Mouse (Mus musculus) liver, adult 2 months (tissue): ENCODE data around the gene Tshz2. TPM values are rescaled to one million over a fixed set of nuclear protein-coding genes. Genes with fewer than 3 reads are reported as not detected.

ENCODE experiments used
- DNase-seq: peaks from one replicate; pipeline ENCODE4 v3.0.0-alpha.2; 2011; ENCODE audit warnings: low read depth, low spot score; ENCODE audit errors: extremely low read depth
- H3K27ac ChIP-seq: fragments of 200-500 bp; replicated peaks from 2 replicates; pipeline ENCODE4 v1.5.1; 2012; ENCODE audit warnings: low read depth, mild to moderate bottlenecking, control low read depth, inconsistent platforms, low read length; ENCODE audit not compliant: insufficient read depth
- H3K27me3 ChIP-seq: fragments of 200-500 bp; 2 replicates; pipeline ENCODE4 v1.6.1; 2012; ENCODE audit warnings: mild to moderate bottlenecking, moderate library complexity, low read length, inconsistent platforms; ENCODE audit not compliant: control insufficient read depth, insufficient read depth
- H3K36me3 ChIP-seq: fragments of 200-500 bp; 2 replicates; pipeline ENCODE4 v1.6.1; 2012; ENCODE audit warnings: low read length, inconsistent platforms; ENCODE audit not compliant: control insufficient read depth, insufficient read depth
- H3K4me1 ChIP-seq: fragments of 200-500 bp; 2 replicates; pipeline ENCODE4 v1.6.1; 2011; ENCODE audit warnings: low read length; ENCODE audit not compliant: control insufficient read depth, insufficient read depth
- H3K4me3 ChIP-seq: fragments of 200-500 bp; 2 replicates; pipeline ENCODE4 v1.5.1; 2011; ENCODE audit warnings: low read depth, mild to moderate bottlenecking, control low read depth, low read length, moderate library complexity; ENCODE audit not compliant: insufficient read depth
- H3K79me2 ChIP-seq: fragments of 200-500 bp; 2 replicates; pipeline ENCODE4 v1.6.1; 2012; ENCODE audit warnings: inconsistent platforms, mild to moderate bottlenecking, low read length, moderate library complexity; ENCODE audit not compliant: control insufficient read depth, insufficient read depth
- H3K9ac ChIP-seq: fragments of 200-500 bp; 2 replicates; pipeline ENCODE4 v1.6.1; 2012; ENCODE audit warnings: low read depth, mild to moderate bottlenecking, control low read depth, inconsistent platforms, low read length
- CTCF ChIP-seq: fragments of 200-500 bp; IDR thresholded peaks from 2 replicates; pipeline ENCODE4 v1.5.1; 2011; ENCODE audit warnings: low read depth, low read length, control low read depth
- POLR2A ChIP-seq: fragments of 200-500 bp; IDR thresholded peaks from 2 replicates; pipeline ENCODE4 v1.6.1; 2011; ENCODE audit warnings: low read length, control low read depth; ENCODE audit not compliant: insufficient read depth; ENCODE audit errors: extremely low read depth
- WGBS: fragments of 180-500 bp; shearing (Covaris S2); methylation state at CpG from one replicate; pipeline ENCODE4 v1.1.7; 2018; 5-methylcytosine and 5-hydroxymethylcytosine counted together
- polyA plus RNA-seq: library from polyadenylated mRNA; depleted of rRNA; stranded (reverse); fragments of >200 nt; gene quantifications from 2 replicates; pipeline ENCODE4 v1.2.3, GENCODE M21; 2012
- total RNA-seq: library from RNA; depleted of rRNA; stranded (reverse); fragments of >200 nt; gene quantifications from 2 replicates; pipeline ENCODE4 v1.2.3, GENCODE M21; 2014

The Tshz2 gene
- total and polyA plus RNA-seq, 2 experiments: 3.3 to 4.1 TPM

- Histone ChIP-seq H3K27ac (no peak overlapping the region), H3K79me2 (peaks cover 3% of the 10 kb centered on the region; the same call in 1 of the 2 replicates), H3K36me3 (no peaks in the 10 kb centered on the region), H3K27me3 (0 out of 2 replicates have a peak, but pooled peaks cover 4% of the 10 kb centered on the region), H3K9ac (no peak overlapping the region), H3K4me1 (peaks cover 4% of the 10 kb centered on the region), H3K4me3 (no peak overlapping the region)
- WGBS: 78% methylated on average over 3 of the region's 3 CpGs
- TF ChIP-seq CTCF: no peak
- no peak for TF ChIP-seq POLR2A
- no peak for DNase-seq
Measured at GRCm38 (mm10) chr2:169792706-169793105, 159.9 kb downstream of the Tshz2 start.

- H3K4me3 ChIP-seq: no peak overlapping the region
- H3K27me3 ChIP-seq: no peaks in the 10 kb centered on the region; the same call in 1 of the 2 replicates
- DNase-seq: peak; percentile 91
- H3K27ac ChIP-seq: no peak overlapping the region
- no peak overlapping the region for H3K9ac ChIP-seq
- H3K36me3 ChIP-seq: no peaks in the 10 kb centered on the region
- WGBS: 22% methylated on average over 6 of the region's 6 CpGs
- H3K4me1 ChIP-seq: peaks cover 4% of the 10 kb centered on the region
- TF ChIP-seq POLR2A (no peak), CTCF (no peak)
- no peaks in the 10 kb centered on the region for H3K79me2 ChIP-seq
Measured at GRCm38 (mm10) chr2:169802241-169802640, 169.4 kb downstream of the Tshz2 start.

GRCm38 (mm10) chr2:169804380-169804779, 171.6 kb downstream of the Tshz2 start:
- Histone ChIP-seq H3K27me3 (no peaks in the 10 kb centered on the region; the same call in 1 of the 2 replicates), H3K4me3 (no peak overlapping the region), H3K27ac (no peak overlapping the region), H3K36me3 (no peaks in the 10 kb centered on the region), H3K9ac (no peak overlapping the region), H3K79me2 (no peaks in the 10 kb centered on the region), H3K4me1 (no peaks in the 10 kb centered on the region)
- no peak for DNase-seq
- 78% methylated on average over 5 of the region's 5 CpGs for WGBS
- no peak for TF ChIP-seq POLR2A
- TF ChIP-seq CTCF: 0 out of 2 replicates have a peak, but pooled peaks have one; percentile 3

- Histone ChIP-seq H3K79me2 (no peaks in the 10 kb centered on the region), H3K27ac (no peak overlapping the region), H3K27me3 (no peaks in the 10 kb centered on the region; the same call in 1 of the 2 replicates), H3K9ac (no peak overlapping the region), H3K36me3 (no peaks in the 10 kb centered on the region), H3K4me1 (no peaks in the 10 kb centered on the region), H3K4me3 (no peak overlapping the region)
- WGBS: 94% methylated on average over 12 of the region's 12 CpGs
- TF ChIP-seq CTCF: no peak
- no peak for TF ChIP-seq POLR2A
- DNase-seq: no peak
Measured at GRCm38 (mm10) chr2:169805545-169805944, 172.7 kb downstream of the Tshz2 start.

- H3K4me1 ChIP-seq: no peaks in the 10 kb centered on the region
Measured at GRCm38 (mm10) chr2:169811589-169811988, 178.8 kb downstream of the Tshz2 start.

GRCm38 (mm10) chr2:169812055-169812454, 179.2 kb downstream of the Tshz2 start:
- Histone ChIP-seq H3K4me1 (no peaks in the 10 kb centered on the region), H3K36me3 (no peaks in the 10 kb centered on the region), H3K9ac (no peak overlapping the region), H3K27me3 (no peaks in the 10 kb centered on the region), H3K27ac (no peak overlapping the region), H3K79me2 (no peaks in the 10 kb centered on the region), H3K4me3 (no peak overlapping the region)
- no peak for DNase-seq
- 96% methylated on average over 8 of the region's 8 CpGs for WGBS
- TF ChIP-seq POLR2A (no peak), CTCF (no peak)

More at GRCm38 (mm10) chr2:169811589-169811988, 178.8 kb downstream of the Tshz2 start:
- Histone ChIP-seq H3K4me3 (no peak overlapping the region), H3K27me3 (no peaks in the 10 kb centered on the region), H3K9ac (no peak overlapping the region), H3K36me3 (no peaks in the 10 kb centered on the region), H3K79me2 (no peaks in the 10 kb centered on the region), H3K27ac (no peak overlapping the region)
- TF ChIP-seq POLR2A: no peak
- no peak for TF ChIP-seq CTCF
- DNase-seq: no peak
- WGBS: 96% methylated on average over 5 of the region's 5 CpGs
